Mouse (Mus musculus): ENCODE results near the gene Olfr330. TPM values are rescaled to one million over a fixed set of nuclear protein-coding genes. Genes with fewer than 3 reads are reported as not detected.
"Not testable (repeated sequence)": the region's sequence is repeated elsewhere in the genome, so short reads cannot be mapped to it uniquely, and the experiment has no call there.

Gene Olfr330
- polyA plus RNA-seq (2016; fragmentation: Nextera tagmentation; extraction: Ambion mirVana) = not detected in 2 replicates

GRCm38 (mm10) chr11:58534736-58535135 lies at the start of gene Olfr330:
Olfr330 (minus strand) TSS chr11:58534836.
- H3K27ac ChIP-seq; H3K4me3 ChIP-seq (replicated peaks); H3K9ac ChIP-seq; H3K36me3 ChIP-seq (replicated peaks); H3K4me2 ChIP-seq; H3K4me1 ChIP-seq; ATAC-seq (ENCODE audit: low FRiP score); H3K27me3 ChIP-seq; H3K9me3 ChIP-seq: not testable (repeated sequence)

GRCm38 (mm10) chr11:58578636-58579035 lies 44.0 kb upstream of the Olfr330 start:
- 83% methylated on average over 8 of the region's 8 CpGs for WGBS
- H3K9me3 ChIP-seq = no peaks in the 10 kb centered on the region
- H3K36me3 ChIP-seq (replicated peaks) = no peaks in the 10 kb centered on the region
- H3K4me1 ChIP-seq = no peaks in the 10 kb centered on the region
- H3K27ac ChIP-seq = no peak overlapping the region
- H3K4me3 ChIP-seq (replicated peaks) = no peak overlapping the region
- no peak overlapping the region for H3K4me2 ChIP-seq
- no peak overlapping the region for H3K9ac ChIP-seq
- H3K27me3 ChIP-seq = no peaks in the 10 kb centered on the region
- no peak for ATAC-seq (ENCODE audit: low FRiP score)

GRCm38 (mm10) chr11:58577430-58577829 lies 42.8 kb upstream of the Olfr330 start, which contains the start of gene Olfr325:
Olfr325 (plus strand) TSS chr11:58577730.
- no peak for ATAC-seq (ENCODE audit: low FRiP score)
- Histone ChIP-seq H3K4me2 (no peak within 1 kb of the TSS), H3K4me1 (no peaks in the 10 kb centered on the region), H3K27ac (no peak within 1 kb of the TSS), H3K9ac (no peak within 1 kb of the TSS), H3K36me3 (replicated peaks) (no peaks in the 10 kb centered on the region), H3K27me3 (no peaks in the 10 kb centered on the region), H3K9me3 (no peaks in the 10 kb centered on the region), H3K4me3 (replicated peaks) (no peak within 1 kb of the TSS)
- 80% methylated on average over 1 of the region's 1 CpGs for WGBS

GRCm38 (mm10) chr11:58570405-58570804 lies 35.8 kb upstream of the Olfr330 start, which contains the start of gene Olfr224:
Olfr224 (minus strand) TSS chr11:58570553.
- Histone ChIP-seq H3K9ac (no peak within 1 kb of the TSS), H3K4me2 (no peak within 1 kb of the TSS), H3K9me3 (no peaks in the 10 kb centered on the region), H3K4me3 (replicated peaks) (no peak within 1 kb of the TSS), H3K27ac (no peak within 1 kb of the TSS), H3K36me3 (replicated peaks) (no peaks in the 10 kb centered on the region), H3K4me1 (no peaks in the 10 kb centered on the region), H3K27me3 (no peaks in the 10 kb centered on the region)
- ATAC-seq (ENCODE audit: low FRiP score) = no peak
- WGBS = 88% methylated on average over 5 of the region's 5 CpGs

GRCm38 (mm10) chr11:58555536-58555935 lies 20.9 kb upstream of the Olfr330 start, which contains the start of gene Olfr328:
Olfr328 (minus strand) TSS chr11:58555636.
- Histone ChIP-seq H3K27ac (no peak within 1 kb of the TSS), H3K4me3 (replicated peaks) (no peak within 1 kb of the TSS), H3K4me1 (no peaks in the 10 kb centered on the region), H3K36me3 (replicated peaks) (no peaks in the 10 kb centered on the region), H3K27me3 (no peaks in the 10 kb centered on the region), H3K4me2 (no peak within 1 kb of the TSS), H3K9ac (no peak within 1 kb of the TSS), H3K9me3 (no peaks in the 10 kb centered on the region)
- ATAC-seq (ENCODE audit: low FRiP score) = no peak
- WGBS = 87% methylated on average over 1 of the region's 1 CpGs

DNA sequence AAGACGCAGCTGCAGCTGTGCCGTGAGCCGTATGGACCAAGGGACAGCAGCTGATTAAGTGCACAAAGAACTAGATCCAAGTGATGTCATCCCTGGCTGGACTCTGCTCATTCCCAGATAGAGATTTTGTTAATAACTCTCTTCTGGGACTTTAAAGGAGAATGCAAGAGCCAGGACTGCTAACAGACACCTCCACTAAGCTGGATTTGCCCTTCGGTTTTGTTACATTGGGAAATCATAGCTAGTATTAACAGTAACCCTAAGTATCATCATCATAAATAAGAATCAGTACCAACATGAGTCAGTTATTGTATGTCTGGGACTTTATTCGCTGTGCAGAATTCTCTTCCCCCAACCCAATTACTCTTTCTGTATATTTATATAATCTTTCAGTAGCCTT lies 11.7 kb upstream of the Olfr330 start, which contains the start of gene Olfr329-ps:
TSS of gene Olfr329-ps (minus strand) at position 101 of the 400 bp plus-strand sequence.
- Histone ChIP-seq H3K9ac (no peak within 1 kb of the TSS), H3K4me3 (replicated peaks) (no peak within 1 kb of the TSS), H3K9me3 (no peaks in the 10 kb centered on the region), H3K36me3 (replicated peaks) (no peaks in the 10 kb centered on the region), H3K27ac (no peak within 1 kb of the TSS), H3K4me2 (no peak within 1 kb of the TSS), H3K27me3 (no peaks in the 10 kb centered on the region), H3K4me1 (no peaks in the 10 kb centered on the region)
- no peak for ATAC-seq (ENCODE audit: low FRiP score)
- WGBS = 87% methylated on average over 5 of the region's 5 CpGs

GRCm38 (mm10) chr11:58519756-58520155 lies 14.9 kb downstream of the Olfr330 start:
- H3K4me2 ChIP-seq; H3K9me3 ChIP-seq; ATAC-seq (ENCODE audit: low FRiP score); H3K9ac ChIP-seq; H3K36me3 ChIP-seq (replicated peaks); H3K4me3 ChIP-seq (replicated peaks); H3K4me1 ChIP-seq; H3K27ac ChIP-seq; H3K27me3 ChIP-seq: not testable (repeated sequence)
- WGBS = 91% methylated on average over 7 of the region's 9 CpGs

- not testable (repeated sequence) for H3K4me1 ChIP-seq; ATAC-seq (ENCODE audit: low FRiP score); H3K9me3 ChIP-seq; H3K4me3 ChIP-seq (replicated peaks); H3K4me2 ChIP-seq; H3K36me3 ChIP-seq (replicated peaks); H3K27ac ChIP-seq; H3K27me3 ChIP-seq; H3K9ac ChIP-seq
- 94% methylated on average over 18 of the region's 18 CpGs for WGBS
These were observed 15.7 kb downstream of the Olfr330 start for GRCm38 (mm10) chr11:58518916-58519315.

DNA sequence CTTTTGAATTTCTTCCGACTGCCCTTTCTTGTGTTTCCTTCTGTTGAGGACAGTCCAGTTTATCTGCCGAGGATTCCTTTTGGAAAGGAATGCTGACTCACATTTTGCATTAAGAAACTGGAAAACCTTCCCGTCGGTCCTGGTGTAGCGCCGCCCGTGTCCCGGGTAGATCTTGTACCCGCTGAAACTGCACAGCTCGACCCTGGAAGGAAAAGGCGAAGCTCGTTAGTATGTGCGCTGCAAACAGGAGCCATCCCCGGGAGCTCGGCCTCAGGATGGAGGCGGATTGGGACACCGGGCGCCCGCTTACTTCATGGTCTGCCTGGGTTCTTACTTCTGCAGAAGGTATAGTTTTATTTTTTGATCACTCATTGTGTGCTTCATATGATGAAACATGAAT lies 25.6 kb downstream of the Olfr330 start:
- H3K9ac ChIP-seq; H3K4me2 ChIP-seq; H3K4me1 ChIP-seq; ATAC-seq (ENCODE audit: low FRiP score); H3K36me3 ChIP-seq (replicated peaks); H3K27ac ChIP-seq; H3K9me3 ChIP-seq; H3K27me3 ChIP-seq; H3K4me3 ChIP-seq (replicated peaks): not testable (repeated sequence)
- WGBS = 89% methylated on average over 19 of the region's 19 CpGs

- not testable (repeated sequence) for H3K27me3 ChIP-seq; H3K4me2 ChIP-seq; ATAC-seq (ENCODE audit: low FRiP score); H3K4me1 ChIP-seq; H3K27ac ChIP-seq; H3K9ac ChIP-seq; H3K36me3 ChIP-seq (replicated peaks); H3K4me3 ChIP-seq (replicated peaks); H3K9me3 ChIP-seq
These were observed 32.2 kb downstream of the Olfr330 start, which contains the start of gene Olfr331 for GRCm38 (mm10) chr11:58502472-58502871. Olfr331 (minus strand) TSS chr11:58502572.

- Histone ChIP-seq H3K27me3 (no peaks in the 10 kb centered on the region), H3K9ac (no peak overlapping the region), H3K4me2 (no peak overlapping the region), H3K36me3 (replicated peaks) (no peaks in the 10 kb centered on the region), H3K4me3 (replicated peaks) (no peak overlapping the region), H3K27ac (no peak overlapping the region), H3K9me3 (no peaks in the 10 kb centered on the region), H3K4me1 (no peaks in the 10 kb centered on the region)
- no peak for ATAC-seq (ENCODE audit: low FRiP score)
- WGBS = 63% methylated on average over 3 of the region's 3 CpGs
These were observed 35.3 kb downstream of the Olfr330 start for GRCm38 (mm10) chr11:58499290-58499689.

GRCm38 (mm10) chr11:58498761-58499160 lies 35.9 kb downstream of the Olfr330 start:
- Histone ChIP-seq H3K9me3 (no peaks in the 10 kb centered on the region), H3K4me3 (replicated peaks) (no peak overlapping the region), H3K4me2 (no peak overlapping the region), H3K36me3 (replicated peaks) (no peaks in the 10 kb centered on the region), H3K4me1 (no peaks in the 10 kb centered on the region), H3K9ac (no peak overlapping the region), H3K27me3 (no peaks in the 10 kb centered on the region), H3K27ac (no peak overlapping the region)
- WGBS = 84% methylated on average over 9 of the region's 9 CpGs
- no peak for ATAC-seq (ENCODE audit: low FRiP score)

DNA sequence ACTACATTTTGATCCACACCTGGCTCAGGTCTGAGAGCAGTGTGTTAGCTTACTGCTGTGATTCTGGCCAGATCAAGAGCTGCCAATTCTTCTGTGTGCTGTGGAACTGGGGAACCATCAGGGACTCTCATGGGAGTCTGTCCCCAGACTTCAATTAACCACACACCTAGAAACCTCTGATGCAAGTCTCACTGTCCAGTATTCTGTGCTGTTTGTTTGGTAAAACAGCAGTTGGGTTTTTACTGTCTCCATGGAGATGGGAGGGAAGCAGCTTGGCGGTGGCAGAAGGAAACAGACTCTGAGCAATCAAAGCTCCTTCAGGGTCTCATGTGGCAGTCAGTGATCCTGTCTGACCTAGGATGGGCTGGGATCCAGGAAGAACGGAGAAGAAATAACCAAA lies 42.2 kb downstream of the Olfr330 start, which contains the start of gene Olfr332:
TSS of gene Olfr332 (minus strand) at position 101 of the 400 bp plus-strand sequence.
- WGBS = 87% methylated on average over 2 of the region's 2 CpGs
- no peak for ATAC-seq (ENCODE audit: low FRiP score)
- H3K27ac ChIP-seq = no peak within 1 kb of the TSS

More for the DNA sequence above, 42.2 kb downstream of the Olfr330 start, which contains the start of gene Olfr332:
- no peak within 1 kb of the TSS for H3K9ac ChIP-seq
- H3K9me3 ChIP-seq = no peaks in the 10 kb centered on the region
- H3K4me2 ChIP-seq = no peak within 1 kb of the TSS
- H3K36me3 ChIP-seq (replicated peaks) = no peaks in the 10 kb centered on the region
- no peaks in the 10 kb centered on the region for H3K4me1 ChIP-seq
- no peaks in the 10 kb centered on the region for H3K27me3 ChIP-seq
- H3K4me3 ChIP-seq (replicated peaks) = no peak within 1 kb of the TSS
